In the genomic region with DNA sequence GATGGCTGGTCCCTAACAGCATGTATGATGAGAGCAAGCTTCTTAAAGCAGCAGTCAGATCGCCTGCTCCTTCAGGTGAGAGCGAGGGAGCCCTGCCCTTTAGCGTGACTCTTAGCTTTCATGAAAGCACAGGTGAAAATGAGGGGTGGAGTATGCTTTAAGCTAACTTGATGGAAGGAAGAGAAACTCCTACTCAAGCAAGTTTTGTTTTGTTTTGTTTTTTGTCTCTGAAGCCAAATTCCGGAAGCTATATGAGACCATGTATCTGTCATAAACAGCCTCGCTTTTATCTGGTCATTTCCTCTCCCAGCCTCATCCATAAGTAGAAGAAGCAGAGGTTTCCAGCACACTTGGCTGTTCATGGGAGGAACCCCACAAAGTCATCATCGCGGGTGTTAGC, we compare ENCODE assay signal across 42 mouse cellular contexts. TPM values are rescaled to one million over a fixed set of nuclear protein-coding genes. Genes with fewer than 3 reads are reported as not detected.
"Had no signal": no experiment of that assay in that cellular context is flagged by ENCODE, and none has a peak within 500 bp of the region (broad histone marks: within the 10 kb centered on the region; RNA-seq: fewer than 3 reads in every experiment).

Gene St6galnac1 (minus strand): TSS at position 101 of the 400 bp plus-strand sequence.

- H3K4me1 ChIP-seq: heart, embryonic 13.5 days; heart, embryonic 15.5 days; hindbrain, embryonic 10.5 days; hindbrain, embryonic 12.5 days; kidney, embryonic 15.5 days; limb, embryonic 13.5 days; limb, embryonic 15.5 days; liver, embryonic 12.5 days had no signal

- ATAC-seq: hindbrain, embryonic 16.5 days; intestine, embryonic 16.5 days; liver, embryonic 12.5 days had no signal

- DNase-seq: gastrocnemius, postnatal 10 days; gastrocnemius, postnatal 25 days; heart, adult 2 months; heart, postnatal 14 days; heart, postnatal 4 days; kidney, adult 11 months; kidney, adult 2 months; kidney, adult 9 months; kidney, postnatal 14 days; kidney, postnatal 36 days; layer of hippocampus, adult 9-11 months; layer of hippocampus, postnatal 36 days; left cerebral cortex, postnatal 4 days had no signal

- H3K4me3 ChIP-seq: gastrocnemius, adult 2 months; heart, adult 2 months; heart, embryonic 13.5 days; heart, embryonic 15.5 days; hindbrain, embryonic 10.5 days; hindbrain, embryonic 12.5 days; kidney, embryonic 15.5 days; limb, embryonic 13.5 days; limb, embryonic 15.5 days; liver, embryonic 12.5 days had no signal

- H3K36me3 ChIP-seq: heart, embryonic 13.5 days; heart, embryonic 15.5 days; hindbrain, embryonic 10.5 days; hindbrain, embryonic 12.5 days; kidney, embryonic 15.5 days; limb, embryonic 13.5 days; limb, embryonic 15.5 days; liver, embryonic 12.5 days had no signal

- H3K27ac ChIP-seq: gastrocnemius, adult 2 months; heart, adult 2 months; heart, embryonic 13.5 days; heart, embryonic 15.5 days; hindbrain, embryonic 10.5 days; hindbrain, embryonic 12.5 days; hindbrain, embryonic 14.5 days; kidney, embryonic 15.5 days; kidney, postnatal 0 days; limb, embryonic 13.5 days; limb, embryonic 15.5 days; liver, embryonic 12.5 days had no signal

- H3K27me3 ChIP-seq: heart, embryonic 13.5 days; heart, embryonic 15.5 days; hindbrain, embryonic 12.5 days; kidney, embryonic 15.5 days; limb, embryonic 13.5 days; limb, embryonic 15.5 days; liver, embryonic 12.5 days had no signal

- H3K9me3 ChIP-seq: heart, embryonic 13.5 days; heart, embryonic 15.5 days; hindbrain, embryonic 10.5 days; hindbrain, embryonic 12.5 days; kidney, embryonic 15.5 days; limb, embryonic 13.5 days; limb, embryonic 15.5 days; liver, embryonic 12.5 days had no signal

RNA-seq across cellular contexts. Expression of gene St6galnac1, which starts in this region (rescaled TPM):
- total RNA-seq: gastrocnemius, adult 2 months; gastrocnemius, postnatal 10 days; gastrocnemius, postnatal 25 days; gastrocnemius, postnatal 4 days; granulocyte monocyte progenitor cell, adult 5-6 weeks; heart, adult 2 months; heart, postnatal 14 days; heart, postnatal 4 days; layer of hippocampus, adult 18-20 months; layer of hippocampus, adult 8-10 months; layer of hippocampus, postnatal 14 days; layer of hippocampus, postnatal 36 days; left cerebral cortex, adult 18-20 months; left cerebral cortex, adult 8-10 months; left cerebral cortex, postnatal 10 days; left cerebral cortex, postnatal 25 days; left cerebral cortex, postnatal 4 days; liver, adult 2 months had no signal
- polyA plus RNA-seq: frontal cortex, adult 2 months; heart, adult 2 months; heart, embryonic 11.5 days; heart, embryonic 13.5 days; heart, embryonic 15.5 days; heart, postnatal 0 days; hindbrain, embryonic 10.5 days; hindbrain, embryonic 12.5 days; hindbrain, embryonic 14.5 days; hindbrain, embryonic 16.5 days; intestine, embryonic 14.5 days; intestine, embryonic 16.5 days; kidney, embryonic 15.5 days; kidney, postnatal 0 days; large intestine, adult 2 months; limb, embryonic 11.5 days; limb, embryonic 13.5 days; limb, embryonic 15.5 days; liver, adult 2 months; liver, embryonic 12.5 days had no signal
